Mouse (Mus musculus): ENCODE results near the gene Bsn.

Gene Bsn

GRCm38 (mm10) chr9:108125731-108126130 lies 64.5 kb downstream of the Bsn start:
- no peak for DNase-seq (ENCODE audit: low spot score)

- no peak for DNase-seq (ENCODE audit: low spot score)
Observed at GRCm38 (mm10) chr9:108123916-108124315, 66.3 kb downstream of the Bsn start.

- DNase-seq (ENCODE audit: low spot score), result no peak
Observed at GRCm38 (mm10) chr9:108121170-108121969, 68.8 kb downstream of the Bsn start.

GRCm38 (mm10) chr9:108120671-108121070 lies 69.5 kb downstream of the Bsn start:
- DNase-seq (ENCODE audit: low spot score), result no peak

- no peak for DNase-seq (ENCODE audit: low spot score)
Observed at GRCm38 (mm10) chr9:108119891-108120411, 70.2 kb downstream of the Bsn start.

GRCm38 (mm10) chr9:108117143-108117542 lies 73.0 kb downstream of the Bsn start:
- DNase-seq (ENCODE audit: low spot score), result no peak

- no peak for DNase-seq (ENCODE audit: low spot score)
Observed at GRCm38 (mm10) chr9:108115290-108116077, 74.7 kb downstream of the Bsn start.

GRCm38 (mm10) chr9:108112719-108113340 lies 77.4 kb downstream of the Bsn start:
- DNase-seq (ENCODE audit: low spot score), result no peak

GRCm38 (mm10) chr9:108111593-108112121 lies 78.5 kb downstream of the Bsn start:
- DNase-seq (ENCODE audit: low spot score), result no peak

- no peak for DNase-seq (ENCODE audit: low spot score)
Observed at GRCm38 (mm10) chr9:108111101-108111592, 79.0 kb downstream of the Bsn start.

GRCm38 (mm10) chr9:108110160-108110559 lies 80.0 kb downstream of the Bsn start:
- DNase-seq (ENCODE audit: low spot score), result no peak

GRCm38 (mm10) chr9:108107867-108108266 lies 82.3 kb downstream of the Bsn start:
- no peak for DNase-seq (ENCODE audit: low spot score)

- DNase-seq (ENCODE audit: low spot score), result no peak
Observed at GRCm38 (mm10) chr9:108106090-108106489, 84.1 kb downstream of the Bsn start.

GRCm38 (mm10) chr9:108105549-108105863 lies 84.7 kb downstream of the Bsn start:
- no peak for DNase-seq (ENCODE audit: low spot score)

- DNase-seq (ENCODE audit: low spot score), result no peak
Observed at GRCm38 (mm10) chr9:108104766-108105548, 85.2 kb downstream of the Bsn start.

GRCm38 (mm10) chr9:108099619-108100018 lies 90.6 kb downstream of the Bsn start:
- DNase-seq (ENCODE audit: low spot score), result no peak

GRCm38 (mm10) chr9:108095949-108096712 lies 94.1 kb downstream of the Bsn start:
- no peak for DNase-seq (ENCODE audit: low spot score)

- peak; percentile 84 for DNase-seq (ENCODE audit: low spot score)
Observed at GRCm38 (mm10) chr9:108095518-108095917, 94.7 kb downstream of the Bsn start.

- peak; percentile 94 for DNase-seq (ENCODE audit: low spot score)
Observed at GRCm38 (mm10) chr9:108094998-108095411, 95.2 kb downstream of the Bsn start.

GRCm38 (mm10) chr9:108094184-108094941 lies 95.8 kb downstream of the Bsn start, which contains the start of gene Apeh:
TSS of gene Apeh (minus strand) at chr9:108094606.
- DNase-seq (ENCODE audit: low spot score), result peak; percentile 98
